Mouse (Mus musculus) ES-E14 (cell line): Measurements from ENCODE around the gene Slc25a33. TPM values are rescaled to one million over a fixed set of nuclear protein-coding genes. Genes with fewer than 3 reads are reported as not detected.
A peak's percentile ranks its signal among the peaks of the same experiment; 100 is the strongest.

ENCODE experiments used
- DNase-seq: peaks from one replicate; pipeline ENCODE4 v3.0.0-alpha.2; 2013; ENCODE audit warnings: low read depth, low spot score
- H3K27ac ChIP-seq: 2 replicates; pipeline ENCODE4 v1.5.1; 2012; ENCODE audit warnings: low read depth, mild to moderate bottlenecking, low read length, moderate library complexity, mixed read lengths; ENCODE audit not compliant: poor library complexity, insufficient read depth, severe bottlenecking
- H3K36me3 ChIP-seq: 2 replicates; pipeline ENCODE4 v1.6.1; 2012; ENCODE audit warnings: mild to moderate bottlenecking, low read length, moderate library complexity, mixed read lengths; ENCODE audit not compliant: control insufficient read depth, poor library complexity, insufficient read depth, severe bottlenecking
- H3K4me1 ChIP-seq, 2 experiments: fragments of 150-350 bp in 1 of 2; sonication (generic) in 1 of 2; 2 replicates each; pipeline ENCODE4 v1.6.1; 2012; ENCODE audit warnings: low read length in 2 of 2, mild to moderate bottlenecking in 1 of 2, mixed read lengths in 1 of 2; ENCODE audit not compliant: control insufficient read depth in 2 of 2, insufficient read depth in 2 of 2, poor library complexity in 1 of 2
- H3K4me3 ChIP-seq, 2 experiments: fragments of 150-350 bp in 1 of 2; sonication (generic) in 1 of 2; 2 replicates each; pipeline ENCODE4 v1.5.1; 2012; ENCODE audit warnings: low read length in 2 of 2, low read depth in 1 of 2, mild to moderate bottlenecking in 1 of 2, mixed read lengths in 1 of 2; ENCODE audit not compliant: insufficient read depth in 1 of 2, poor library complexity in 1 of 2, severe bottlenecking in 1 of 2
- H3K9ac ChIP-seq: 2 replicates; pipeline ENCODE4 v1.6.1; 2012; ENCODE audit warnings: low read depth, mild to moderate bottlenecking, low read length, mixed read lengths; ENCODE audit not compliant: poor library complexity, insufficient read depth, severe bottlenecking
- H3K9me3 ChIP-seq: fragments of 150-350 bp; sonication (generic); 2 replicates; pipeline ENCODE4 v1.6.1; 2012; ENCODE audit warnings: low read depth, mild to moderate bottlenecking, low read length; ENCODE audit not compliant: control insufficient read depth, insufficient read depth
- CHD2 ChIP-seq: IDR thresholded peaks from 2 replicates; pipeline ENCODE4 v1.6.1; 2014; ENCODE audit warnings: mild to moderate bottlenecking, low read depth, low read length, inconsistent platforms
- HCFC1 ChIP-seq: IDR thresholded peaks from 2 replicates; pipeline ENCODE4 v1.6.1; 2012; ENCODE audit warnings: low read length, inconsistent platforms, borderline replicate concordance; ENCODE audit not compliant: insufficient read depth
- MAFK ChIP-seq: IDR thresholded peaks from 2 replicates; pipeline ENCODE4 v1.6.1; 2014; ENCODE audit warnings: mild to moderate bottlenecking, low read depth, low read length, inconsistent platforms; ENCODE audit not compliant: insufficient read depth
- ZC3H11A ChIP-seq: IDR thresholded peaks from 2 replicates; pipeline ENCODE4 v1.6.1; 2012; ENCODE audit warnings: low read depth, mild to moderate bottlenecking, inconsistent platforms, low read length, borderline replicate concordance
- ZNF384 ChIP-seq: IDR thresholded peaks from 2 replicates; pipeline ENCODE4 v1.6.1; 2012; ENCODE audit warnings: low read depth, low read length, inconsistent platforms
- in situ Hi-C, 2 experiments: fragments of 600-800 bp; cut with MboI; formaldehyde crosslinking; loops; one replicate each; pipeline ENCODE4 v1.15.1; 2025; ENCODE audit warnings: low sequenced_read_pairs in 2 of 2, inconsistent platforms in 1 of 2; ENCODE audit not compliant: unreplicated experiment in 2 of 2
- total RNA-seq: library from RNA; depleted of rRNA; stranded (reverse); fragments of 300-350 nt; gene quantifications from 2 replicates; pipeline ENCODE4 v1.2.3, GENCODE M21; 2012

Slc25a33 gene
- total RNA-seq, 1 experiment: 12.2 TPM

DNA sequence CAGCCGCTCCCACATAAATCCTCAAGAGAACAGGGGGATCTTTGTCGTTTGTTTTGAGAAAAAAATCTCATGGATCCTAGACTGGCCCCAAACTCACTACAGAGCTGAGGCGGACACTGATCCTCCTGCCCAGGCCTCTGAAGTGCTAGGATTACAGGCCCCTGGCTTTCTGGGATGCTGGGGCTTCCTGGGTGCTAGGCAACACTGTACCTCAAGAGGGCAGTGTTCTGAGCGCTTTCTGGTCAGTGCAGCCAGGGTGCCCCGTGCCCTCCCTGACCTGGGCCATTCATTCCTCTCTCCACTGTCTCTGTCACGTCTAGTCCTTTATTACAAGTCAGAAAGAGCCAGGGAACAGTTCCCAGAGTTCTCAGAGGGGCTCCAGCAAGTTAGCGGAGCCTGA lies 62.1 kb downstream of the Slc25a33 start:
- peaks cover 0 to 1% of the 10 kb centered on the region in 2 experiments; a peak in 1 of 4 replicates for H3K4me1 ChIP-seq
- no peak for TF ChIP-seq HCFC1
- in situ Hi-C loops: no loop called here
- H3K36me3 ChIP-seq: peaks cover 11% of the 10 kb centered on the region
- no peak for DNase-seq
- H3K27ac ChIP-seq: no peak overlapping the region
- H3K9me3 ChIP-seq: no peaks in the 10 kb centered on the region
- H3K4me3 ChIP-seq: 0 out of 4 replicates have a peak overlapping the region, but pooled peaks of 1 of the 2 experiments have one; percentile 6
- no peak overlapping the region for H3K9ac ChIP-seq

DNA sequence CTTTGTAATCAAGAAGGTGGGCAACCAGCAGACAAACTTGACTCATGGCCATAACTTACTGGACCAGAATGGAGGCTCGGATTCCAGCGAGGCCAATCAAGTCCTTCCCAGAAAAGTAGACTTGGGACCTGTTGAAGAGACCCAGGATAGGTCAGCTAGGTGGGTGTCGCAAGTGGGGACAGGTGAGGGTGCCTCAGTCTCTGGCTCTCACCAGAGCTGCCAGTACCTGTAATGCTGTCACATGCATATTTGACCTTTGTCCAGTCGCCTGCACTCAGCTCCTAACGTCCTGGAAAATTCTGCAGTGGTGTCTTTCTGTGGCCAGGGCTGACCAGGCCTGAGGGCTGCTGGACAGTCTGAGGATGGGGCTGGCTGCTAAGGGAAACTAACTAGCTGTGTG lies 62.6 kb downstream of the Slc25a33 start:
- no peak for TF ChIP-seq ZNF384
- TF ChIP-seq CHD2: no peak
- no peak for TF ChIP-seq ZC3H11A
- no peak for TF ChIP-seq HCFC1
- TF ChIP-seq MAFK: no peak
- H3K4me3 ChIP-seq: no peak overlapping the region
- no peak for DNase-seq
- no peaks in the 10 kb centered on the region for H3K9me3 ChIP-seq
- peaks cover 6% of the 10 kb centered on the region for H3K36me3 ChIP-seq
- no peak overlapping the region for H3K9ac ChIP-seq
- peaks cover 0 to 1% of the 10 kb centered on the region in 2 experiments; a peak in 1 of 4 replicates for H3K4me1 ChIP-seq
- no peak overlapping the region for H3K27ac ChIP-seq
- in situ Hi-C loops: no loop called here

DNA sequence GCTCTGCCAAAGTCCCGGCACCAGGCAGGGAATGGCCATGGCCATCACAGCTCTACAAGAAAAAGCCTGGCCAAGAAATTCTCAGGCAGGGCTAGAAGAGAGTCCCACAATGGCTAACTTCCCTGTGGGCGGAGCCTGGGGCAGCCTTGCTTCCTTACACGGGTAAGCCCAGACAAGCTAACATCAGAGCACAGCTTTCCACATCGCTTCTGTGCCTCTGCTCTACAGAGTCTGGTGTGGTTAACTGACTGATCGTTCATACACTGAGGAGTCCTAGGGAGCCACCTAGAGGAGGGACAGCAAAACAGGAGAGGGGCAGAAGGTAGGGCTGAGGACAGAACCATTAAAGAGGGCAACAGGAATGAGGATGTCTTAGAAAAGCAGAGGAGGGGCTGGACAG lies 63.6 kb downstream of the Slc25a33 start:
- Histone ChIP-seq H3K36me3 (no peaks in the 10 kb centered on the region), H3K9me3 (no peaks in the 10 kb centered on the region), H3K4me3 (no peak overlapping the region), H3K4me1 (peaks cover 0 to 1% of the 10 kb centered on the region in 2 experiments; a peak in 1 of 4 replicates), H3K9ac (peak overlapping the region; percentile 47; the same call in 1 of the 2 replicates), H3K27ac (no peak overlapping the region; the same call in 1 of the 2 replicates)
- in situ Hi-C loops: no loop called here
- peak; percentile 82 for DNase-seq
- TF ChIP-seq ZNF384 (no peak), CHD2 (no peak), MAFK (no peak), ZC3H11A (no peak), HCFC1 (no peak)

DNA sequence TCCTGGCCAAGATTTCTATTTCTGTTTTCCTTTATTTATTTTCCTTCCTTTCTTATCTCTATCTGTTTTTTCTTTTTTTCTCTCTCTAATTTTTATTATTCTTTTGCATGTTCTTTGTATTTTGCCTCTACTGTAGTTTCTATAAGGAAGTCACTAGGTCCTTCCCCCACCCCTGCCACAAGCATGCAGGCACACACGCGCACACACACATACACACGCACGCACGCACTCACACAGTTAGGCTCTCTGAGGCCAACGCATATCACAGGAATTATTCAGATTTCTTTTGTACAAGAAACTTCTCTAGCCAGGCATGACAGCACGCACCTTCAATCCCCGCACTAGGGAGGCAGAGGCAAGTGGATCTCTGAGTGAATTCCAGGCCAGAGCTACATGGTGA lies 68.1 kb downstream of the Slc25a33 start:
- no peak for DNase-seq
- in situ Hi-C loops: no loop called here
- H3K27ac ChIP-seq: no peak overlapping the region

DNA sequence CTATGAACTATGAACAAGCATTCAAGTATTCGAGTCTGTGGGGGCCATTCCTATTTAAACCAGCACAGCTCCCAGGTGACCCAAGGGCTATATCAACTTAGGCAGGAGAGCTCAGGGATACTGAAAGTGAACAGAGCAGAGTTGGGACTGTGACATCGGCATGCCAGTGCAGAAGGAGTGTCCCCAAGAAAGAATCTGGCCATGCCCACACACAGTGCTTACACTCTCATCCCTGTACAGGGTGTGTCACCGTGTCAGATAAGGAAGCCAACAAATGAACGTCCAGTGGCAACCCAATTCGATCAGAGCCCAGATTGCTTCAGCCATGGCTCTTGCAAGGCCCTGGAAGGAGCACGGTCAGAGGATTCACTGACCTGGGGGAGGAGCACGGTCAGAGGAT lies 68.8 kb downstream of the Slc25a33 start:
- H3K9me3 ChIP-seq: no peaks in the 10 kb centered on the region
- no peak for DNase-seq
- H3K9ac ChIP-seq: no peak overlapping the region
- TF ChIP-seq MAFK (no peak), CHD2 (no peak), ZNF384 (no peak), ZC3H11A (no peak), HCFC1 (no peak)
- in situ Hi-C loops: no loop called here
- H3K36me3 ChIP-seq: no peaks in the 10 kb centered on the region
- no peak overlapping the region for H3K4me3 ChIP-seq
- H3K27ac ChIP-seq: no peak overlapping the region
- peaks cover 0 to 2% of the 10 kb centered on the region in 2 experiments; a peak in 1 of 4 replicates for H3K4me1 ChIP-seq

More for the DNA sequence above, 68.1 kb downstream of the Slc25a33 start:
- no peak overlapping the region for H3K4me3 ChIP-seq
- no peaks in the 10 kb centered on the region for H3K9me3 ChIP-seq
- no peaks in the 10 kb centered on the region for H3K36me3 ChIP-seq
- H3K9ac ChIP-seq: no peak overlapping the region
- TF ChIP-seq MAFK: no peak
- no peak for TF ChIP-seq HCFC1
- TF ChIP-seq ZC3H11A: no peak
- no peak for TF ChIP-seq CHD2
- no peak for TF ChIP-seq ZNF384
- peaks cover 0 to 3% of the 10 kb centered on the region in 2 experiments; a peak in 1 of 4 replicates for H3K4me1 ChIP-seq
